Mouse (Mus musculus) common myeloid progenitor, adult 5-6 weeks (primary cell): ENCODE measurements at regions not wholly inside any gene's neighbourhood (a gene's known extent, or its start where the extent isn't known, plus 50 kb on each side); places are given as distances from the start of the nearest gene placed in this dataset.

Source experiments
- ATAC-seq: replicated peaks from 2 replicates; pipeline ENCODE4 v1.8.0; 2016; ENCODE audit warnings: low read depth, mild to moderate bottlenecking, moderate TSS enrichment, inconsistent platforms; ENCODE audit not compliant: poor library complexity, severe bottlenecking

DNA sequence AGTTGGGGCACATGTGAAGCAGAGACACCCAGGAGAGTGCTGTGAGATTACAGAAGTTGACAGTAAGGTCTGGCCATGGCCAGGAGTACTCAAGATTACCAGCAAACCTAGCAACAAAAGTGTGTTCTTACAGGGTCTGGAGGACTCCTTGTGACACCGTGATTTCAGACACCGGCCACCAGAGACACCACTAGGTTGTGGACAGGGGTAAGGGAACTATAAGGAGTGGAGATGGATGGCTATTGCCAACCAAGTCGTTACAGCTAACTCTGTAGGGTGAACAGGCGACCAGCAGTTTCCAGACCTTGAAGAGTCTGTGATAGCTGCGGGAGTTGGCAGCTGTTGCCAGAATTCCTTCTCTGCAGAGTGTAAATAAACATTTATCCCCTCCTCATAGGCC is 54.4 kb upstream of the Cnih3 start:
- no peak for ATAC-seq

DNA sequence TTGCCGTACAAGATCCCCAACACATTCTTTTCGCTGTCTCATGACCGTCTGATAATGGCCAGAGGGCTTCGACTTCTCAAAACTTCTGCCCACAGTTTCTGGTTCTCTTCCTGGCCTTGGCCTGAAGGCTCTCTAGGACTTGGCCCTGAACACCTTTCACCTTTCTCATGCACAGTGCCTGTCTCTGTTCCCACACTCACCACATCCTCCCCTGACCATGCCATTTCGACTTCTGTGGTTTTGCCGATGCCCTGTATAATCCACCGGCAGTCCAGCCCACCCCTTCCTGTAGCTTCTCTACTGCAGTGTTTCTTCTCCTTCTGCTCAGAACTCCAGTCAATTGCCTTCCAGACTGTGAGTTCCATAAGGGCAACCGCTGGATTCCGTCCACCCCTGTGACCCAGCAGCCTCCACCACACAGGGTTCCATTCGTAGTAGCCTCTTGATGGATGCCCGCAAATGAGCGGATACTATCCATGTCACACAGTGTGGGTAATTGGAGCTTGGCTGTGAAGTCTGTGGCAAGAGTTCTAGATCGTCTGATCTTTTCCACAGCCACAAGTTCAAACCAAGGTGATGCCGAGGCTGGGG is 53.3 kb upstream of the Cnih3 start:
- peak; percentile 85 for ATAC-seq

DNA sequence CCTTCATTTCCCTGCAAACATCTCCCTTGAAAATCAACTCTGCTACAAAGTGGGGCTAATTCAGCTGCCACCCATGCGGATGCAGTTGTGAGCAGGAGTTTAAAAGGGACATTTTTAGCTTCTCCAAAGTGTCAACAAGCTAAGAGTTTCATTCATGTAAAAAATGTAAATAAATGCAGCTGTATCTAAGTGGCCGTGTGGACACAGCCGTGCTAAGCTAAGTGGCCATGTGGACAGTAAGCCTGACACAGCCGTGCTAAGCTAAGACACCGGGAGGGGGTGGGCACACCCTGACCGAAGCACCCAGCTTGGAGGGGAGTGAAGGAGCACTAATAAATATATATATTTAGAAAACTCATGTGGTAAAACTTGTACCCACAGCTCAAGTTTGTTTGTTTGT is 52.6 kb upstream of the Cnih3 start:
- ATAC-seq, result no peak

DNA sequence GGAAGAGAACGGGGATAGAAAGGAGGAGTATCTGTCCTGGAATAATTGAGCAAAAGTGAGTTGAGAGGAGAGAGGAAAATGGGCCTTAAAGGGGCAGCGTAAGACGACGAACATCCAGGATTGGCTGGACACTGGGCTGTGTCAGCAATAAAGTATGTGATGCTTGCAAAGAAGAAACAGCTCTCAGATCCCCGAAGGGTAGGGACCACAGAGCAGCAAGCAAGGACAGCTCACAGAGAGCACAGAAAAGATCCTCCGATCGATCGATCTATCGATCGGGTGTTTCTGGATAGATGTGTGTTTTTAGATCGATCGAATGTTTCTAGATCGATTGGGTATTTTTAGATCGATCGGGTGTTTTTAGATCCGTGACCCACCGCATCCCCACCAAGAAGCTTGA is 50.3 kb upstream of the Cnih3 start:
- ATAC-seq, result no peak
